Mouse (Mus musculus) left cerebral cortex, adult 11 months (tissue): Measurements from ENCODE around the gene Pla2g4b.

Experiments
- DNase-seq: peaks from one replicate; pipeline ENCODE4 v3.0.0; 2022; ENCODE audit warnings: low spot score

Gene Pla2g4b

DNA sequence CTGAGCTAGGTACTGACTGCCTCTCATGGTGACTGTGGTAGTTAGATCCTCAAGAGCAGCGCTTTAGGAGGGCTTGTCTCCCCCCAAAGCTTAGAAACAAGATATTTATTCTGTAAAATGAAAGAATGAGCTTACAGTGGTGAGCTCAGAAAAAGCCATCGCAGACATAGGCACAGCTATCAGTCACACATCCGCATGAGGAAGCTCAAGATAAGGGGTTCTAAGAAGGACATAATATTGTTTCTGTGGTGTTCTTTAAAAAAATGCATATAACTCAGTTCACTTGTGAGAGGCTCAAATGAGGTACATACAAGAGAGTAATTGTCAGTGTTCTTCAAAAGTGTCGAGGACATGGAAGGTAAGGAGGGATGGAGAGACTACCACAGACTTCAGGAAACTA, 17.3 kb upstream of the Pla2g4b start:
- no peak for DNase-seq

DNA sequence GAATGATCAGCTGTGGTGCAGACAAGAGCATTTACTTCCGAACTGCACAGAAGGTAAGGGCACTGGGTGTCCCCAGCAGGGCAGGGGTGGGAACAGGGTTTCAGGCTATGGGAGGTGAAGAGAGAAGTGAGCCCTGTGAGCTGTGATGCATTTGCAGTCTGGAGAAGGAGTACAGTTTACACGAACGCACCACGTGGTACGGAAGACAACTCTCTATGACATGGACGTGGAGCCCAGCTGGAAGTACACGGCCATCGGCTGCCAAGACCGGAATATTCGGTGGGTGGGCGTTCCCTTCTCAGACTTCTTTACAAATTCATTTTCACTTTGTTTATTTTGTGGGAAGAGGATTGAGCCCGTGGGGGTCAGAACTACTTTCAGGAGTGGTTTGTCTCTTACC, 15.6 kb upstream of the Pla2g4b start:
- no peak for DNase-seq

DNA sequence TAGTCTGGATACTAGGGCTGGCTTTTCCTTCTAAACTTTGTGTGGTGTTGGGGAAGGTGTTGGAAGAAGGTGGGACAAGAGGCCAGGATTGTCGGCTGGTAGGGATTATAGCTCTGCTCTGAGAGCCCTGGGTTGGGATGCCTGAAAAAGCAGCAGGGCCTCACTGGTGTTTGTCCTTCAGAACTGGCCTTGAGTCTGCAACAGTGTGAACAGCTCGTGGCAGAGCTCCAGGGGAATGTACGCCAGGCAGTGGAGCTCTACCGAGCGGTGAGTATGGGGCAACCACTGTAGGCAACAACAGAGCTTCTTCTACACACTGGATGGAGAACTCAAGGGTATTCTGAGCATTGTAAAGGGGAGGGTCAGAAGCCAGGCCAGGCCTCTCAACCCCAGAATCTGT, 8.9 kb upstream of the Pla2g4b start:
- no peak for DNase-seq

DNA sequence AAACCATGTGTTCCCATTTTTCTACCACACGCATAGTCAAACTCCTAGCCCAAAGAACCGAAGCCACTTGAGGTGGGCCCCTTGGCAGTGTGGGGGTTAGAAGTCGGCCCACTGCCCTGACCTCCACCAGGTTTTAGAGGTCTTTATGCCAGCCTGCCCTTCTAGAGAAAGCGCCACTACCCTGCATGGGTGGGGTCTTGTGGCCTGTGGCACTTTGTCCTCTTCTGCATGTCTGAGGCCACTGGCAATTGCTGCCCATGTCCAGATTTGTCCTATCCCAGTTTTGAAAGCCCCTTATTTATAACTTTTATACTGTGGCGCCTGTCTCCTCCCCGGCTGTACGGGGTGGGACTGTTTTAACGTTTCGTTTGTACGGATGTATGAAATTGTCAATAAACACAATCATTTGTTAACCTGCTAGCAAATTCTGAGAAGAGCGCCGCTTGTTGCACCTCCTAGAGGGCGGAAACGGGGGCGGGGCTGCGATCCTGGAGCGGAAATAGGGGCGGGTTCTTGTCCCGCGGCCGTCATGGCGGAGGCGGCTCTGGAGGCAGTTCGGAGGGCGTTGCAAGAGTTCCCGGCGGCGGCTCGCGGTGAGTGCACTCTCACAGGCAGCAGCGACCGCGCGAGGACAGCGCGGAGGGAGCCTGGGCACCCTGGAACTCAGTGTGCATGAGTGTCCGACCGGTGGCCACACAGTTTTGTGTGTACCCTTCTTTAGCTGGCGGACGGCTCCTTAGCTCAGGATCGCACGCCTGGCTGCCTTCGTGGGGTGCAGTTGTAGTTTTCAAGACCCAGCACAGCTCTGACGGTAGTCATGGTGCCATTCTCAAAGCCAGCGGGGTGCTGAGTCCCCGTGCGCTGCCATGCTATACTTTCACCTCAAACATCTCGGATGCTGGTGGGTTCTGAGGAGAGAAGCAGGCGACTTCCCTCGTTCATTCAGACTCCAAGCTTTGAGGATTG, 6.0 kb upstream of the Pla2g4b start, which contains the start of the genes Jmjd7 and Gm28042:
TSS of gene Jmjd7 (plus strand) at position 500 of the 966 bp plus-strand sequence.
TSS of gene Gm28042 (plus strand) at position 510 of the 966 bp plus-strand sequence.
- peak; percentile 72 for DNase-seq

DNA sequence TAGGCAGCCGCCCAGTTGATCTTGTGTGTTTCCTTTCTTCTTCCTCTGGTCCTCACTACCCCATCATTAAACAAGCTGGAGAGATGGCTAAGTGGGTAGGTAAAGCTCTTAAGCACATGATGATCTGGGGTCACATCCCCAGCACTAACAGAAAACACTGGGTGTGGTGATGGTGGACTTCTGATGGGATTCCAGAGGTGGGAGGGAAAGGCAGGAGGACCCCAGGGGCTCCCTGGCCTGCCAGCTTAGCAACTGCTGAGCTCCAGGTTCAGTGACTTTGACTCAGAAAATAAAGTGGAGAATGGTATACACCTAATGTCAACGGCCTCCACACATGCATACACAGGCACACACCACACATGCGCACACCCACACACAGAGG, 5.3 kb upstream of the Pla2g4b start:
- DNase-seq, result no peak

DNA sequence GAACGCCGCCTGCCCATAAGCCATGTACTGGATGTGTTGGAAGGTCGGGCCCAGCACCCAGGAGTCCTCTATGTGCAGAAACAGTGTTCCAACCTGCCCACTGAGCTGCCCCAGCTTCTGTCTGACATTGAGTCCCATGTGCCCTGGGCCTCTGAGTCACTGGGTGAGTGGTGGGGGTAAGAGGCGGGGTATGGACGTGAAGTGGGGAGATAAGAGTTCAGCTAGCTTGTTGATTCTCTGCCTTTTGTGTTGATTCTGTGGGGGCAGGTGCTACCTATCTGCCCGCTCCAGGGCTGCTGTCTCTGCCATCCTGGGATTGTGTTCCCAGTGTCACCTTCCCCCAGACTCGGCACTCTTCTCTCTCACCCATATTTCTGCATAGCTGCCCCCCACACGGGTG, 2.8 kb upstream of the Pla2g4b start:
- DNase-seq, result no peak

DNA sequence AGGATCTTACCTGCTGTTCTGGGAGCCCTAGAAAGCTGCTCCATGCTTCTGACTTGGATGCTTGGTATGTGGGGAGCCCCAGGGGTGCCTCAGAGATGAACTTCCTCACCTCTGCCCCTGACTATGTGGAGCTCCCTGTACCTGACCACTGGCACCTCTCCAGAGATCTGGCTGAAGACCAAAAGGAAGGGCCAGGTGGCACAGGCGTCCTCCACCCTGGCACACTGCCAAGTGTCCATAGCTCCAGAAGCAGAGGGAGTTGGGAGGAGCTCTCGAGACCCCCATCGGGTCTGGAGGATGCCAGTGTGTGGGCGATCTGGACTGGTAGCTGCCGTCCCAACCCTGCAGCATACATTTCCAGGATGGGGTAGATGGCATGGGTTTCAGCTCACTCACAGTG, 509 bp downstream of the Pla2g4b start:
- no peak for DNase-seq

DNA sequence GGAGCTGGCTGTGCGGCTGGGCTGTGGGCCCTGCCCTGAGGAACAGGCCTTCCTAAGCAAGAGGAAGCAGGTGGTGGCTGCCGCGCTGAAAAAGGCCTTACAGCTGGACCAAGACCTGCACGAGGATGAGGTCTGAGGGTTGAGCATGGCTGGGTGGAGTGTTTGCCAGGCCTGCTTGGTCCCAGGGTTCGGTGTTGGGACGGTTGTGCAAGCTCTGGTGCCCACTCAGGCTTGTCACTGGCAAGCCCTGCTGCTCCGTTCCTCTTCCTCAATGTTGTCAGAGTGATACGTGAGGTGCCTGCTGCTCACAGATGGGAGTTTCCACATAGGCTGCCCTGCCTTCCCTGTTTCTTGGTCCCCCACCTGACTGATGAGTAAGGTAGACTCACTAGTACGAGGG, 4.5 kb downstream of the Pla2g4b start:
- no peak for DNase-seq

DNA sequence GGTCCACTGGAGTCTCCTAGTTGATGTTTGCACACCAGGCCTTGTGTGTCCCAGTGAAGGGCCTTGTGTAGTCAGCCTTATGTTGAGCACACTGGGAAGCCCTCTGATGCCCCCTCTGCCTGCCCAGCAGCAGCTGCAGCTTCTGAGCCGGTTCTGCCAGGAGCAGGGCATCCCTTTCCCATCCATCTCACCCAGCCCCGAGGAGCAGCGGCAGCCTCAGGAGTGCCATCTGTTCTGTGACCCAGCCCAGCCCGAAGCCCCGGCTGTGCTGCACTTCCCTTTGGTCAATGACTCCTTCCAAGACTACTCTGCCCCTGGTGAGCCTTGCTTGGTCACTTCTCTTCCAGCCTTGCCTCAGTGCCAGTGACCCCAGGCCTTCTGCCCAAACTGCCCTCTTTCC, 7.8 kb downstream of the Pla2g4b start:
- DNase-seq, result no peak

DNA sequence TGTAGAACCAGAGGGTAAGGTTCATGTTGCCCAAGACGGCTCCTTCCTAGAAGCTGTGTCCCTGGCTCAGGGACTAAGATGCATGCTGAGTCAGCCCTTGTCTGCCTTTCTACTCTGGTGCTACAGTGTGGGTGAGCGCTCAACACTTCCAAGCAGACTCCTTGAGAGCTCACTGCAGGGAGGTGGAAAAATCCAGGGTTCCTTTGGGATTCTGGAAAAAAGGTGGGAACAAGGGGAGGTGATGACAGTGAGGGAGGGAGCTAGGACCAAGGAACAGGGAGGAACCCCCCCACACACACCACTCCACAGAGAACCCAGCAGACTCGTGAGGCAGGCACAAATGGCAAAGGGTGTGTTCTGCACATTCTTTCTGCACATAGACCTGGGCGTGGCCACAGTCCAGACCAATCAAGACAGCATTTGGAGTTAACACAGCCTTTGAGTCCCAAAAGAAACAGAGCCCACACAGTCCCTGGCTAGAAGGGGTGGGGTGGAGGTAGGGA, 10.9 kb downstream of the Pla2g4b start:
- DNase-seq, result peak; percentile 51

DNA sequence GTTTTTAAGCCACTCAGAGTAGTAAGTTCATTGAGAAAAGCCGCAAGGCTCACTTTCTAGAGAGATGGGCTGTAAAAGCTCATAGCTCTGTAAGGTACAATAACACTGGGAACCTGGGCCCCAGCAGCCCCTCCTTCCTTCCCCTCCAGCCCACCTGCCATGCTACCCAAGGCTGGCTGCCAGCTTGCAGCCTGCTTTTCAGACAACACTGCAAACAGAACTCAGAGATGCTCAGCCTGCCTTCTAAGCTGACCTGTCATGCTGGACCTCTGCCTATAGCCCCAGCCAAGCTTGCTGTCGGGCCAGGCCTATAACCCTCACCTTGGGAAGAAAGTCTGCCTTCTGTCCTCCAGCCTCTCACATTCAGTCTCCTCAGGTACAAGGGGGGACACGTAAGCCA, 11.5 kb downstream of the Pla2g4b start:
- DNase-seq, result no peak

DNA sequence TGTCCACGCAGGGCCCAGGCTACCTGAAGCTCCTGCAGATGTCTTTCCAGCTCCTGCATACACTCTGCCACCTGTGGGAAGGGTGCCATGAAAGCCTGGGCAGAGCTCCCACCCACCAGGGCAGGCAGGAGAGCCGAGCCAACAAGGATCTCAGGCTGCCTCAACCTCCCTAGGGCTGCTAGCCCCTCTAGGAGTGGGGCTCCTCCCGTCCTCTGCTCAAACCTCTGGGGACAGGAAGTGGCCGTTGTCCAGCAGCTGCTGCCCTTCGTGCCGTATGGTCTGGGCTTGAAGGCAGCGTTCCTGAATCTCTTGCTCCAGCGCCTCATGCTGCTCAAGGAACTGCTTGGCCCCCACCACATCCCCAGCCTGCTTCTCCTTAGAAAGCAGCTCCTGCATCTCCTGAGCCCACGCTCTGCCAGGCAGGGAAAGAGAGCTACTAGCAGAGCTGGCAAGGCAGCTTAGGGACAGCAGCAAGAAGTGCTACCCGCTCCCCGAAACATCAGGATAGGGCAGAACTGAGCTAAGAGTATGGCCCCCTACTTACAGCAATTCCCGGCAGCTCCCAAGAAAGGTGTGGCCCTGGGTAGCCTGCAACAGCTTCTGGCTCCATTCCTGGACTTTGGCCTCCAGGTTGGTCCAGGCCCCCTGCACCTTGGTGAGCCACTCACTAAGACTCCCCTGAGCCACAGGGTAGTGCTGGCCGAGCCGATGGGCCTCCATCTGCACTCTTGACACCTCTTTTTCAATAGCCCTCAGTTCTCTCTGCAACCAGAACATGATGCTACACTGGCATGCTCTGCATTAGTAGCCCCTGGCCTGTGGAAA, 13.5 kb downstream of the Pla2g4b start:
- DNase-seq, result peak; percentile 53

DNA sequence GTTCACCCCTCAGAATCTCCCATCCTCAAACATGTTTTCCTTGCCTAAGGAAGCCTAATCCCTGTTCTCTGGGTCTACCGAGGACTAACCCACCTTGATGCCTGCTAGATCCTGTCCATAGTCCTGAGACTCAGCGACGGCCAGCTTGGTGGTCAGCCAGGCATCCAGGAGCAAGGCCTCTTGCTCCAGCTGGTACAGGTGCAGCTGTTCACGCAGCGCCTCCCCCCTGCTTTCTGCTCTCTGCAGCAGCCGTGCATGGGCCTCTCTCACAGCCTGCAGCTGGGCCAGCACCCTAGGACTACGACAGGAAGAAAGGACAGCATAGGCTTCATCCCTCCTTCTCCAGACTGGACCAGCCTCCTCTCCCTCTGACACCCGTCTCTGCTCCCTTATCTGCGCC, 15.0 kb downstream of the Pla2g4b start:
- no peak for DNase-seq

DNA sequence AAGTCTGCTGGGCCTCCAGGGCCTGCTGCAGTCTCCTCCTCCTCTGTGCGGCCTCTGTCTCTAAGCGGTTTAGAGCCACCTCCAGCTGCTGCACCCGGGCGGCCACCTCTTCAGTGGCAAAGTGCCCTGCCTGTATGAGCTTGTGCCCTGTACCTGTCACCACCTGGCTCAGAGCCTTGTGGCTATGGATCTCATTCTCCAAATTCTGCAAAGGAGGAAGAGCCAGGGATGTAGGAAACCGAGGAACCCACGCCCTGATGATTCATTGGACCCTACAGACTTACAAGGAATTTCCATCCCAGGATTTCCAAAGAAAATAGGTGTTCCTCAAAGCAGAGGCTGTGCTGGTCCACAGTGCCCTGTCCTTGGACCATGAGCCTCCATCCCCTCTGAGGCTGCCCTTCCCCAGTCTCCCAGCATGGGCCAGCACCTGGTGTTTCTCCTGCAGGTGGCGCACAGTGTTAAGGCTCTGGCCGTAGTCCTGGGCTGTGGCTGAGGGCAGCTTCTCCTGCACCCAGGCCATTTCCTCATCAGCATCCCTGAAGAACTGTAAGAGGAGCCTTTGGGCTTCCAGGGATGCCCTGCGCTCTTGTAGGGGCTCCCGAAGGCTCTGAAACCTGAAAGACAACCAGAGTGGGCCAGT, 16.5 kb downstream of the Pla2g4b start:
- DNase-seq, result no peak

DNA sequence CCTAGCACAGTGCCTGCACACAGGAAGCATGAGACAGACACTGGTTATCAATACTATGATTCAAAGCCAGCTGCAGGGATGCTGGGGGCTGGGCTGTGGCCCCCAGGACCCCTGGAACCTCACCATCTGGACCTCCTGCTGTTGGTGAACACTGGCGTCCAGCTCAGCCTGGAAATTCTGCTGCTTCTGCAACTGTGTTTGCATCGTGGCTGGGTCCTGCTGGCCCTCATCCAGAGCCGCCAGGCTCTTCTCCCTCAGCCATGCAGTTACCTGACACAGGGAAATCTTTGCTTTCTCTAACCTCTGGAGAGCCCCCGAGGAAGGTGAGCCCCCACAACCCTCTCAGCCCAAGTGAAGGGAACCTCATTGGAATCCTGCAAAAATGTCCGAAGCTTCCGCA, 18.2 kb downstream of the Pla2g4b start:
- no peak for DNase-seq

DNA sequence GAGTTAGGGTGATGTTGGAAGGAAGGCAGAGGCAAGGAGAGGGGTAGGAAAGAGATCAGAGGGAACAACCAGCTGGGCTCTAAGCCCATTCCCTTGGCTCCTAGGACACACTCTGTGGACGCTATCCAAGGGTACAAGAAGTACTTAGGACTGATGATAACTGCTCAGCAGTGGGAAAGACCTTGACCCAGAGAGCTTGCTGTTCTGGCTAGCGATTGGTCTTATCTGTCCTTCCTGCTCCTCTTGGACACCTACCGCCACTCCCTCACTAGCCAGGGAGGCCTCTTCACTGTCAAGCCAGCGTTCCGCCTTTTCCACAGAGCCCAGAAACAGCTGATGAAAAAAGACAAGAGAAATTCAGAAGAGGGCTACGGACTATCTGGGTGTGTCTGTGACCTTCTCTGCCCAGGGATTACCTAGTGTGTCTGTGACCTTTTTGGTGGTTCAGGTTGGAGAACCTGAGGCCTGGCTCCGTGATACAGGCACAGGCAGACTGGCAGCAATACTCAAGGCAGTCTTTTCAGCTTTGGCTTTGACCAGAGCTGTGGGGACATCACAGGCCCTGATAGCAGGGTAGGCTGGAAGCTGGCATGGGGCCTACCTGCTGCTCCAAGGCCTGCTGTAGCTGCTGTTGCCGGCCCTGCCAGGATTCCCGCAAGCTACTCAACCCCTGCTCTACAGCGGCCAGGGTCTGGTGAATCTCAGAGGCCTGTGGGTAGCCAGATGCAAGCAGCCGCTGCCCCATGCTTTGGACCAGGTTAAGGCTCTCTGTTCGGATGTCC, 21.7 kb downstream of the Pla2g4b start:
- DNase-seq, result no peak

DNA sequence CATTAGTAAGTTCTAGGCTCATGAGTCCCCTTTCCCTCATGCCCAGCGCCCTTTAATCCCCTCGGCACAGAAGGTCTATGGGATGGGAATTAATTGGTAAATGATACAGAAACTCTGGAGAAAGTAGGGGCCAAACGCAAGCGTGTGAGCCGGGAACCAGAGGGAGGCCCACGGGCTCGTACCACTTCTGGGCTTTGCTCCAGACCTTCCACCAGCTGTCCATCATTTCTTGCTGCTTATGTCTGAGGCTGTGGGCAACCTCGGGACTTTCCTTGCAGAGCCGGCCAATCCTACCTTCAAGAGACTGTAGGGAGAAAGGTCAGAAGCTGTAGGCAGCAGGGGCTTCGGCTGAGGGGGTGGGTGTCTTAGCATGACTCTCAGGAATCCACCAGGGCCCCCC, 22.7 kb downstream of the Pla2g4b start:
- DNase-seq, result no peak

DNA sequence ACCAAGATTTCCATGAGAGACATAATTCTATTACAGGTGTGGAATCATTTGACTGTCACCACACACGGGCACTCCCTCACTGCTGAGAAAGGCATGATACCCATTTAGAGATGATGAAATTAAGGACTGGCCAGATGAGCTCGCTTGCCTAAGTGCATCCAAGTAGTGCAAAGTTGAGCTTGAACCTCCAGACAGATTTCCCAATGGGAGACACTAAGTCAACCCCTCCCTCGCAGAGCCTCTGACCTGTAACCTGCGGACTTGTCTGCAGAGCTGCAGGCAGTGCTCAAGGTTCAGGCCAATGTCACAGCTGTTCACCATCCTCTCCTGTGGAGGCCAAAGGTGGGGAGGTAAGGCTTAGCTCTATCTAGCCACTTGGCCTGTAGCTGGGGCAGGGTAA, 25.6 kb downstream of the Pla2g4b start:
- no peak for DNase-seq

DNA sequence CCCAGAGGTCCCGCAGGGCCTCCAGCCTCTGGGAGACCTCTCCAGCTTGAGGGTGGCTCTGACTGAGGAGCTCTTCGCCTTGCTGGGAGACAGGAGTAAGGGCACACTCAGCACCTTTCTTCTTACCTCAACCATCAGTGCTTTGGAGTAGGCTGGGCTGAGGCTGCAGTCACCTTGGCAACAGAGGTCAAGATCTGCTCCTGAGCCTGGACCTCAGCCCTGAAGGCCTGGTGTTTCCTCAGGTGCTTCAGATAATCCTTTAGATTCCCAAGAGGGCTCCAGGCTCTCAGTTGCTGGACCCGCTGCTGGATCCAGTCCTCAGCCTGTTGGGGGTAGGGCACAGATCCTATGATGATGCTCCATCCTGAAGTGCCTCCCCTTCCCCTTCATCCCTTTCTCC, 26.2 kb downstream of the Pla2g4b start:
- DNase-seq, result no peak

DNA sequence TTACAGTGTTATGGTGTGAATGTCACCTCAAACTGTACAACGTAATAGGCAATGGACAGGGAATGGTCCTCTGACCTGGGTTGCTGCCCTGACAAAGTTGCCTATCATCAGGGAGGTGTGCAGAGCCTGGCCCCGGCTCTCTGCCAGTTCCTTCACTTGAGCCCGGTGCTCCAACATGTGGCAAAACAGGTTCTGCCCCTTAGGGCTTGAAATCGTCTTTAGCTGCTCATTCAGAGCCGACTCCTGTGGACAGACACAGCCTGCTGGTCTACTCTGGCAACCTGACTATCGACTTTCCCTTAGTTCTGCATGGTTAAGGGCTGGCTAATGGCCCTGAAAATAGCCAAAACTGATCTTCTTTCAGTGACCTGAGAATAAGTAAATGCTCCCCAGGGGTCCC, 27.0 kb downstream of the Pla2g4b start:
- no peak for DNase-seq

DNA sequence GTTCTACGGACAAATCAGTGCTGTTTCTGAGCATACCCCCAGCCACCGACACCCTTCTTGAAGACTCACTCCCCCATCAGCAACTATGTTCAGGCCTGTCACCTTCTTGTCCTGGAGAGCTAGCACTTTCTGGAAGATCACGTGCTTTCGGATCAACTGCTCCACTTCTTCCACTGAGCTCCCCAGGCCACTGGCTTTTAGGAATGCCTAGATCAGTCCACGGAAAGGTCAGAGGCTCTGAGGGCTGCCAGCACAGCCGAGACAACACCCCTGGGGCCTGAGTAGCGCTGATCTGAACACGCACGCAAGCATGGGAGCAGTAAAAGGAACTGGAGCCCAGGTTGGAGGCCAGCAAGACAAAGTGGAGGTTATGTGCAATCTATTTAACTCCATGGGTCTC, 27.4 kb downstream of the Pla2g4b start:
- DNase-seq, result no peak

DNA sequence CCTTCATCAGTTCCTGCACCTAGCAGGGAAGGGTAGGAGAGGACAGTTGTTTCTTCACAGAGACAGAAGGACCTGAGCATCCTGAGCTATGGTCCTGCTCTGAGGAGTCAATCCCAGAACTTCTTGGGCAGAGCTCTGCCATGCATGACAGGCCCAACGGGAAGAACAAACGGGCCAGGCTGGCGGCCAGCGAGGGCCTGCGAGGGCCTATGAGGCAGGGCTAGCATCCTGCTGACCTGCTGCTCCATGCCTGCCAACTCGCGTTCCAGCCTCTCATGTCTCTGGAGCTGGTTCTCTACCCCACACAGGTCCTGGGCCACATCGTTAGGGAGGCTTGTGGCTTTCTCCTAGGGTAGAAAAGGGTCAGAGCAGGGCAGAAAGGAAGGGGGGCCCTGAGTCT, 29.0 kb downstream of the Pla2g4b start:
- DNase-seq, result no peak
